20 mouse cellular contexts compared by ENCODE assay signal in genomic region chr4:40925568-40925967, GRCm38 (mm10). TPM values are rescaled to one million over a fixed set of nuclear protein-coding genes. Genes with fewer than 3 reads are reported as not detected.
"Had no signal": no experiment of that assay in that cellular context is flagged by ENCODE, and none has a peak within 500 bp of the region (broad histone marks: within the 10 kb centered on the region; RNA-seq: fewer than 3 reads in every experiment).

No protein-coding gene starts in this region.

- H3K4me3 ChIP-seq: midbrain, embryonic 10.5 days; myocyte; neural tube, embryonic 13.5 days; neural tube, embryonic 15.5 days had no signal

- H3K9me3 ChIP-seq: midbrain, embryonic 10.5 days; neural tube, embryonic 13.5 days; neural tube, embryonic 15.5 days had no signal

- DNase-seq: lung, adult 18-20 months; lung, embryonic 14.5 days; lung, postnatal 10 days; lung, postnatal 4 days; midbrain, embryonic 14.5 days; retina, postnatal 1 day; right cerebral cortex, adult 18-20 months; right cerebral cortex, postnatal 25 days; right cerebral cortex, postnatal 4 days; spleen, adult 18-20 months; thymus, adult 18-20 months; thymus, postnatal 14 days; thymus, postnatal 36 days had no signal

- H3K9ac ChIP-seq: lung, embryonic 14.5 days; neural tube, embryonic 13.5 days; neural tube, embryonic 15.5 days had no signal

- H3K4me2 ChIP-seq: lung, embryonic 14.5 days; neural tube, embryonic 13.5 days; neural tube, embryonic 15.5 days had no signal

- ATAC-seq: midbrain, embryonic 16.5 days had no signal

- H3K27me3 ChIP-seq: neural tube, embryonic 13.5 days; neural tube, embryonic 15.5 days had no signal

- H3K27ac ChIP-seq: midbrain, embryonic 10.5 days; neural tube, embryonic 13.5 days; neural tube, embryonic 15.5 days had no signal

- H3K4me1 ChIP-seq: neural tube, embryonic 13.5 days; neural tube, embryonic 15.5 days had no signal

- H3K36me3 ChIP-seq: midbrain, embryonic 10.5 days; neural tube, embryonic 13.5 days; neural tube, embryonic 15.5 days had no signal

RNA-seq across cellular contexts. Expression of gene Spink4, which starts 5.7 kb away (rescaled TPM):
- polyA plus RNA-seq: lung, embryonic 14.5 days; midbrain, embryonic 10.5 days; midbrain, embryonic 14.5 days; midbrain, embryonic 16.5 days; neural tube, embryonic 11.5 days; neural tube, embryonic 13.5 days; neural tube, embryonic 15.5 days; stomach, embryonic 14.5 days had no signal
